In genomic region chr11:19676514-19676913, GRCm38 (mm10) we compare ENCODE assay signal across 17 mouse cellular contexts.
"Had no signal": no experiment of that assay in that cellular context is flagged by ENCODE, and none has a peak within 500 bp of the region (broad histone marks: within the 10 kb centered on the region; RNA-seq: fewer than 3 reads in every experiment).

No protein-coding gene starts in this region.

- ATAC-seq: lung, postnatal 0 days; midbrain, embryonic 13.5 days; midbrain, embryonic 15.5 days had no signal

- H3K27ac ChIP-seq: lung, embryonic 15.5 days; macrophage; midbrain, embryonic 13.5 days; midbrain, embryonic 15.5 days; neural tube, embryonic 12.5 days; stomach, embryonic 15.5 days; stomach, postnatal 0 days had no signal

- H3K36me3 ChIP-seq: lung, embryonic 15.5 days; midbrain, embryonic 13.5 days; midbrain, embryonic 15.5 days; neural tube, embryonic 12.5 days; stomach, embryonic 15.5 days had no signal

- H3K9me3 ChIP-seq: lung, embryonic 15.5 days; megakaryocyte, embryonic 14.5 days; midbrain, embryonic 13.5 days; midbrain, embryonic 15.5 days; neural tube, embryonic 12.5 days; stomach, embryonic 15.5 days had no signal

- H3K27me3 ChIP-seq: lung, embryonic 15.5 days; megakaryocyte, embryonic 14.5 days; midbrain, embryonic 13.5 days; midbrain, embryonic 15.5 days; neural tube, embryonic 12.5 days; stomach, embryonic 15.5 days had no signal

- H3K4me3 ChIP-seq: lung, embryonic 15.5 days; megakaryocyte, embryonic 14.5 days; midbrain, embryonic 13.5 days; midbrain, embryonic 15.5 days; neural tube, embryonic 12.5 days; stomach, embryonic 15.5 days had no signal

- DNase-seq: lung, adult 2 months; lung, postnatal 14 days; lung, postnatal 36 days; right cerebral cortex, postnatal 14 days; thymus, adult 2 months; thymus, postnatal 25 days; thymus, postnatal 4 days had no signal

- H3K4me2 ChIP-seq: lung, embryonic 15.5 days; midbrain, embryonic 11.5 days; midbrain, embryonic 13.5 days; midbrain, embryonic 15.5 days; neural tube, embryonic 12.5 days; stomach, embryonic 15.5 days had no signal

- H3K4me1 ChIP-seq: megakaryocyte, embryonic 14.5 days; midbrain, embryonic 13.5 days; stomach, embryonic 15.5 days had no signal

- H3K9ac ChIP-seq: lung, embryonic 15.5 days; midbrain, embryonic 13.5 days; midbrain, embryonic 15.5 days; neural tube, embryonic 12.5 days; stomach, embryonic 15.5 days had no signal
